Mouse (Mus musculus) left cerebral cortex, adult 2 months (tissue): ENCODE measurements around the gene Serpina3b. TPM values are rescaled to one million over a fixed set of nuclear protein-coding genes. Genes with fewer than 3 reads are reported as not detected.

Source experiments
- DNase-seq, 2 experiments: peaks; one replicate each; pipeline ENCODE4 v3.0.0; 2021 to 2022; ENCODE audit warnings: low spot score in 2 of 2, mixed read lengths in 1 of 2; ENCODE audit errors: extremely low spot score in 1 of 2
- H3K27ac ChIP-seq: fragments of 200-600 bp; 2 replicates; pipeline ENCODE4 v1.8.1; 2022
- H3K4me3 ChIP-seq: fragments of 200-600 bp; 2 replicates; pipeline ENCODE4 v1.8.1; 2022
- CTCF ChIP-seq: fragments of 200-600 bp; IDR thresholded peaks from 2 replicates; pipeline ENCODE4 v1.8.1; 2022; ENCODE audit warnings: antibody characterized with exemption, mild to moderate bottlenecking, moderate library complexity
- intact Hi-C: fragments of 180-260 bp; cut with DNase I; formaldehyde crosslinking; loops from one replicate; pipeline ENCODE4 v1.15.1; 2025
- total RNA-seq, 2 experiments: library from RNA; stranded (reverse); gene quantifications; 2 replicates each; pipeline ENCODE4 v1.2.3; 2021

The Serpina3b gene
- total RNA-seq, 2 experiments from 2014 or later, result not detected

- no peak overlapping the region for H3K4me3 ChIP-seq
- intact Hi-C loops, result no loop called here
- no peak for TF ChIP-seq CTCF
- no peak overlapping the region for H3K27ac ChIP-seq
- no peak for DNase-seq
Observed at GRCm38 (mm10) chr12:104178987-104179386, 51.2 kb downstream of the Serpina3b start.

GRCm38 (mm10) chr12:104185046-104185445, 57.2 kb downstream of the Serpina3b start:
- H3K4me3 ChIP-seq, result no peak overlapping the region
- no peak for TF ChIP-seq CTCF
- no peak for DNase-seq
- H3K27ac ChIP-seq, result no peak overlapping the region
- intact Hi-C loops, result no loop called here

GRCm38 (mm10) chr12:104186041-104186581, 58.3 kb downstream of the Serpina3b start:
- no peak for TF ChIP-seq CTCF
- intact Hi-C loops, result no loop called here
- DNase-seq, result no peak
- Histone ChIP-seq H3K27ac (no peak overlapping the region), H3K4me3 (no peak overlapping the region)

Other genes starting within 250 kb of the Serpina3b start
- gene Serpina1c, start 223.1 kb upstream of the Serpina3b start, total RNA-seq, result not detected
- gene Serpina1e, start 169.0 kb upstream of the Serpina3b start, total RNA-seq, result not detected
- gene Serpina11, start 138.0 kb upstream of the Serpina3b start, total RNA-seq, result not detected
- gene Serpina9, start 114.2 kb upstream of the Serpina3b start, total RNA-seq, result 1 to 10 TPM; 1.0 to 3.7 TPM
- not detected for gene Serpina12, start 83.6 kb upstream of the Serpina3b start, total RNA-seq
- not detected for gene Serpina5, start 26.9 kb upstream of the Serpina3b start, total RNA-seq
- not detected for gene Serpina3a, start 15.3 kb upstream of the Serpina3b start, total RNA-seq
- gene Serpina3c, start 25.9 kb downstream of the Serpina3b start, total RNA-seq, result not detected
- gene Serpina3f, start 86.5 kb downstream of the Serpina3b start, total RNA-seq, result not detected
- not detected for gene Serpina3g, start 108.2 kb downstream of the Serpina3b start, total RNA-seq
- gene Serpina3i, start 135.1 kb downstream of the Serpina3b start, total RNA-seq, result under 1 TPM in 1 of 2 experiments, not detected in 1; 0.19 TPM
- gene Serpina3j, start 186.6 kb downstream of the Serpina3b start, total RNA-seq, result not detected
- not detected for gene Serpina3k, start 210.5 kb downstream of the Serpina3b start, total RNA-seq
- not detected for gene Serpina3m, start 210.5 kb downstream of the Serpina3b start, total RNA-seq